Mouse (Mus musculus) small intestine, adult 2 months (tissue): ENCODE measurements around the gene Ttc28. TPM values are rescaled to one million over a fixed set of nuclear protein-coding genes. Genes with fewer than 3 reads are reported as not detected.

Experiments used
- H3K27ac ChIP-seq: fragments of 200-500 bp; 2 replicates; pipeline ENCODE4 v1.5.1; 2012; ENCODE audit warnings: low read depth, low read length, control low read depth, inconsistent platforms; ENCODE audit not compliant: insufficient read depth
- H3K27me3 ChIP-seq: fragments of 200-500 bp; 2 replicates; pipeline ENCODE4 v1.6.1; 2012; ENCODE audit warnings: mild to moderate bottlenecking, moderate library complexity, low read length, inconsistent platforms; ENCODE audit not compliant: control insufficient read depth, insufficient read depth
- H3K36me3 ChIP-seq: fragments of 200-500 bp; 2 replicates; pipeline ENCODE4 v1.6.1; 2012; ENCODE audit warnings: mild to moderate bottlenecking, low read length, control low read depth, inconsistent platforms; ENCODE audit not compliant: control insufficient read depth, insufficient read depth
- H3K4me1 ChIP-seq: fragments of 200-500 bp; 2 replicates; pipeline ENCODE4 v1.6.1; 2012; ENCODE audit warnings: low read length, inconsistent platforms, mixed read lengths; ENCODE audit not compliant: control insufficient read depth, insufficient read depth, insufficient read length
- H3K4me3 ChIP-seq: fragments of 200-500 bp; 2 replicates; pipeline ENCODE4 v1.5.1; 2012; ENCODE audit warnings: low read depth, mild to moderate bottlenecking, control low read depth, inconsistent platforms, low read length, moderate library complexity
- CTCF ChIP-seq: fragments of 200-500 bp; IDR thresholded peaks from 2 replicates; pipeline ENCODE4 v1.5.1; 2012; ENCODE audit warnings: low read depth, mild to moderate bottlenecking, control low read depth, inconsistent platforms, low read length, moderate library complexity, mixed read lengths; ENCODE audit not compliant: insufficient replicate concordance, insufficient read length; ENCODE audit errors: extremely low read depth
- POLR2A ChIP-seq: fragments of 200-500 bp; IDR thresholded peaks from 2 replicates; pipeline ENCODE4 v1.6.1; 2012; ENCODE audit warnings: low read depth, mild to moderate bottlenecking, control low read depth, inconsistent platforms, low read length, moderate library complexity
- WGBS: fragments of 180-500 bp; shearing (Covaris S2); methylation state at CpG from one replicate; pipeline ENCODE4 v1.1.7; 2018; 5-methylcytosine and 5-hydroxymethylcytosine counted together
- polyA plus RNA-seq: library from polyadenylated mRNA; depleted of rRNA; stranded (reverse); fragments of >200 nt; gene quantifications from 2 replicates; pipeline ENCODE4 v1.2.3, GENCODE M21; 2012

Gene Ttc28
- polyA plus RNA-seq, 1 experiment = 3.2 TPM

- Histone ChIP-seq H3K27me3 (no peaks in the 10 kb centered on the region), H3K4me1 (no peaks in the 10 kb centered on the region; the same call in 1 of the 2 replicates), H3K36me3 (no peaks in the 10 kb centered on the region), H3K27ac (no peak overlapping the region), H3K4me3 (no peak overlapping the region)
- WGBS = 80% methylated on average over 5 of the region's 5 CpGs
- TF ChIP-seq CTCF (no peak), POLR2A (no peak)
These were observed 46.2 kb downstream of the Ttc28 start for GRCm38 (mm10) chr5:110925804-110926203.

- 48% methylated on average over 3 of the region's 3 CpGs for WGBS
- H3K4me3 ChIP-seq = no peak overlapping the region
- TF ChIP-seq POLR2A (no peak), CTCF (no peak)
These were observed 48.7 kb downstream of the Ttc28 start for GRCm38 (mm10) chr5:110928289-110928688.

GRCm38 (mm10) chr5:110929306-110929705 is 49.7 kb downstream of the Ttc28 start:
- Histone ChIP-seq H3K4me3 (no peak overlapping the region), H3K27ac (no peak overlapping the region), H3K4me1 (no peaks in the 10 kb centered on the region), H3K36me3 (no peaks in the 10 kb centered on the region), H3K27me3 (no peaks in the 10 kb centered on the region)
- 70% methylated on average over 4 of the region's 4 CpGs for WGBS
- TF ChIP-seq CTCF (no peak), POLR2A (no peak)

More at GRCm38 (mm10) chr5:110928289-110928688, 48.7 kb downstream of the Ttc28 start:
- Histone ChIP-seq H3K36me3 (no peaks in the 10 kb centered on the region), H3K27me3 (no peaks in the 10 kb centered on the region), H3K27ac (no peak overlapping the region), H3K4me1 (no peaks in the 10 kb centered on the region)

- Histone ChIP-seq H3K4me1 (no peaks in the 10 kb centered on the region), H3K4me3 (no peak overlapping the region), H3K27ac (no peak overlapping the region), H3K27me3 (no peaks in the 10 kb centered on the region), H3K36me3 (no peaks in the 10 kb centered on the region)
- TF ChIP-seq POLR2A = no peak
- TF ChIP-seq CTCF = no peak
- WGBS = 62% methylated on average over 5 of the region's 5 CpGs
These were observed 57.0 kb downstream of the Ttc28 start for GRCm38 (mm10) chr5:110936606-110937005.

- H3K4me1 ChIP-seq = no peaks in the 10 kb centered on the region
- TF ChIP-seq POLR2A (no peak), CTCF (no peak)
- H3K27me3 ChIP-seq = no peaks in the 10 kb centered on the region
- no peak overlapping the region for H3K27ac ChIP-seq
- no peak overlapping the region for H3K4me3 ChIP-seq
- no peaks in the 10 kb centered on the region for H3K36me3 ChIP-seq
- WGBS = 84% methylated on average over 8 of the region's 8 CpGs
These were observed 64.7 kb downstream of the Ttc28 start for GRCm38 (mm10) chr5:110944326-110944725.

- Histone ChIP-seq H3K4me3 (no peak overlapping the region), H3K36me3 (no peaks in the 10 kb centered on the region), H3K4me1 (no peaks in the 10 kb centered on the region), H3K27me3 (no peaks in the 10 kb centered on the region; the same call in 1 of the 2 replicates), H3K27ac (no peak overlapping the region)
- TF ChIP-seq CTCF (no peak), POLR2A (no peak)
- WGBS = 76% methylated on average over 12 of the region's 12 CpGs
These were observed 69.1 kb downstream of the Ttc28 start for GRCm38 (mm10) chr5:110948476-110949399.

- H3K4me1 ChIP-seq = no peaks in the 10 kb centered on the region
- no peak overlapping the region for H3K4me3 ChIP-seq
- H3K27me3 ChIP-seq = no peaks in the 10 kb centered on the region; the same call in 1 of the 2 replicates
- TF ChIP-seq POLR2A (no peak), CTCF (no peak)
- 55% methylated on average over 3 of the region's 3 CpGs for WGBS
- H3K36me3 ChIP-seq = no peaks in the 10 kb centered on the region
- no peak overlapping the region for H3K27ac ChIP-seq
These were observed 70.2 kb downstream of the Ttc28 start for GRCm38 (mm10) chr5:110949791-110950190.
